8 mouse cellular contexts compared by ENCODE assay signal in genomic region chr1:171247916-171248315, GRCm38 (mm10). TPM values are rescaled to one million over a fixed set of nuclear protein-coding genes. Genes with fewer than 3 reads are reported as not detected.
DNase-seq lines count a peak whose midpoint lies in the region; ATAC-seq and TF ChIP-seq lines count a peak whose summit lies in the region.

No protein-coding gene starts in this region.

- no peak for ATAC-seq in hindbrain, embryonic 11.5 days (ENCODE audit: low FRiP score)
- ATAC-seq in midbrain, embryonic 11.5 days (ENCODE audit: low FRiP score): no peak

- DNase-seq in gastrocnemius, adult 2 months: peak; percentile 32
- DNase-seq in gastrocnemius, postnatal 36 days: no peak
- peak; percentile 21 for DNase-seq in embryonic facial prominence, embryonic 10.5 days (ENCODE audit: low spot score)
- DNase-seq in hindbrain, embryonic 11.5 days (ENCODE audit: low spot score): peak; percentile 22
- no peak for DNase-seq in midbrain, embryonic 11.5 days (ENCODE audit: low spot score, missing footprints)
- DNase-seq in thymus, postnatal 10 days (ENCODE audit: low spot score in 2 of 2): no peak
- DNase-seq in urinary bladder, adult 18-20 months (ENCODE audit: low spot score in 2 of 2): no peak
- DNase-seq in cerebellum, postnatal 10 days: no peak

- H3K27me3 ChIP-seq in embryonic facial prominence, embryonic 10.5 days (replicated peaks; ENCODE audit: low read depth, poor library complexity, severe bottlenecking): no peaks in the 10 kb centered on the region
- H3K27me3 ChIP-seq in hindbrain, embryonic 11.5 days (ENCODE audit: control insufficient read depth, insufficient read depth, low read length): no peaks in the 10 kb centered on the region
- no peaks in the 10 kb centered on the region for H3K27me3 ChIP-seq in midbrain, embryonic 11.5 days (ENCODE audit: control insufficient read depth, insufficient read depth, low read length)

- H3K4me3 ChIP-seq in gastrocnemius, adult 2 months: peak overlapping the region; percentile 89
- H3K4me3 ChIP-seq in embryonic facial prominence, embryonic 10.5 days: peak overlapping the region; percentile 84
- H3K4me3 ChIP-seq in hindbrain, embryonic 11.5 days (ENCODE audit: low read depth, low read length): peak overlapping the region; percentile 26; the same call in 1 of the 2 replicates
- peak overlapping the region; percentile 64 for H3K4me3 ChIP-seq in midbrain, embryonic 11.5 days (ENCODE audit: low read depth, low read length)

- peaks cover 69% of the 10 kb centered on the region for H3K4me1 ChIP-seq in embryonic facial prominence, embryonic 10.5 days
- H3K4me1 ChIP-seq in hindbrain, embryonic 11.5 days (replicated peaks; ENCODE audit: control insufficient read depth, insufficient read depth, low read length): peaks cover 14% of the 10 kb centered on the region
- peaks cover 37% of the 10 kb centered on the region for H3K4me1 ChIP-seq in midbrain, embryonic 11.5 days (ENCODE audit: control insufficient read depth, insufficient read depth, low read length)

- peak overlapping the region; percentile 52 for H3K4me2 ChIP-seq in hindbrain, embryonic 11.5 days (replicated peaks; ENCODE audit: low read depth, low read length)
- peak overlapping the region; percentile 81; the same call in 1 of the 2 replicates for H3K4me2 ChIP-seq in midbrain, embryonic 11.5 days

- intact Hi-C loops in gastrocnemius, adult 2 months (cut with DNase I): loop anchor here (1.0 kb wide), 1 partner anchor 26 kb away; the partner anchor contains the start of gene Tomm40l
- intact Hi-C loops in gastrocnemius, postnatal 36 days (cut with DNase I): loop anchor here (2.0 kb wide), 1 partner anchor 25 kb away; the partner anchor contains the start of gene Tomm40l

- no peak overlapping the region for H3K9ac ChIP-seq in hindbrain, embryonic 11.5 days (ENCODE audit: low read depth, low read length)
- peak overlapping the region; percentile 89 for H3K9ac ChIP-seq in midbrain, embryonic 11.5 days (ENCODE audit: low read length)

- peak overlapping the region; percentile 97 for H3K27ac ChIP-seq in gastrocnemius, adult 2 months
- H3K27ac ChIP-seq in embryonic facial prominence, embryonic 10.5 days (replicated peaks): peak overlapping the region; percentile 92
- peak overlapping the region; percentile 43 for H3K27ac ChIP-seq in hindbrain, embryonic 11.5 days (ENCODE audit: low read depth, low read length)
- peak overlapping the region; percentile 5; the same call in 1 of the 2 replicates for H3K27ac ChIP-seq in midbrain, embryonic 11.5 days (ENCODE audit: low read depth, low read length)

- H3K36me3 ChIP-seq in embryonic facial prominence, embryonic 10.5 days (replicated peaks): peaks cover 29% of the 10 kb centered on the region
- no peaks in the 10 kb centered on the region for H3K36me3 ChIP-seq in hindbrain, embryonic 11.5 days (ENCODE audit: control insufficient read depth, insufficient read depth, low read length)
- H3K36me3 ChIP-seq in midbrain, embryonic 11.5 days (ENCODE audit: control insufficient read depth, insufficient read depth, low read length): no peaks in the 10 kb centered on the region

- WGBS in embryonic facial prominence, embryonic 10.5 days: 21% methylated on average over 4 of the region's 4 CpGs
- WGBS in hindbrain, embryonic 11.5 days: 34% methylated on average over 4 of the region's 4 CpGs
- WGBS in midbrain, embryonic 11.5 days: 22% methylated on average over 4 of the region's 4 CpGs

- no peak for TF ChIP-seq CTCF in gastrocnemius, adult 2 months (IDR thresholded peaks at IDR 0.05)

- no peaks in the 10 kb centered on the region for H3K9me3 ChIP-seq in embryonic facial prominence, embryonic 10.5 days
- H3K9me3 ChIP-seq in hindbrain, embryonic 11.5 days (ENCODE audit: control insufficient read depth, low read length): no peaks in the 10 kb centered on the region
- no peaks in the 10 kb centered on the region for H3K9me3 ChIP-seq in midbrain, embryonic 11.5 days (ENCODE audit: control insufficient read depth, low read length)

RNA-seq across cellular contexts. Expression of gene Adamts4, which starts 2.3 kb away (rescaled TPM):
- total RNA-seq in gastrocnemius, adult 2 months (2021): under 1 TPM; 0.15 to 0.73 TPM
- total RNA-seq in gastrocnemius, postnatal 36 days (2021): under 1 TPM; 0.28 to 0.54 TPM
- polyA plus RNA-seq in embryonic facial prominence, embryonic 10.5 days (2016; fragmentation: Nextera tagmentation; extraction: Ambion mirVana): 11.8 and 12.7 TPM in 2 replicates
- polyA plus RNA-seq in hindbrain, embryonic 11.5 days (2014; fragmentation: Nextera tagmentation; extraction: Ambion mirVana): 4.6 and 5.4 TPM in 2 replicates
- polyA plus RNA-seq in midbrain, embryonic 11.5 days (2014; fragmentation: Nextera tagmentation; extraction: Ambion mirVana): 4.0 and 4.4 TPM in 2 replicates

RNA-seq across cellular contexts. Expression of gene Ndufs2, which starts 3.3 kb away (rescaled TPM):
- 1,000 to 10,000 TPM; 1,014 to 1,063 TPM for total RNA-seq in gastrocnemius, adult 2 months (2021)
- 100 to 1,000 TPM; 874 to 989 TPM for total RNA-seq in gastrocnemius, postnatal 36 days (2021)
- polyA plus RNA-seq in embryonic facial prominence, embryonic 10.5 days (2016; fragmentation: Nextera tagmentation; extraction: Ambion mirVana): 269 and 279 TPM in 2 replicates
- 259 and 263 TPM in 2 replicates for polyA plus RNA-seq in hindbrain, embryonic 11.5 days (2014; fragmentation: Nextera tagmentation; extraction: Ambion mirVana)
- 232 and 274 TPM in 2 replicates for polyA plus RNA-seq in midbrain, embryonic 11.5 days (2014; fragmentation: Nextera tagmentation; extraction: Ambion mirVana)

RNA-seq across cellular contexts. Expression of gene Fcer1g, which starts 13.8 kb away (rescaled TPM):
- total RNA-seq in gastrocnemius, adult 2 months (2021): 1 to 10 TPM; 2.5 to 6.1 TPM
- 1 to 10 TPM; 2.5 to 4.9 TPM for total RNA-seq in gastrocnemius, postnatal 36 days (2021)
- polyA plus RNA-seq in embryonic facial prominence, embryonic 10.5 days (2016; fragmentation: Nextera tagmentation; extraction: Ambion mirVana): 12.4 and 16.5 TPM in 2 replicates
- polyA plus RNA-seq in hindbrain, embryonic 11.5 days (2014; fragmentation: Nextera tagmentation; extraction: Ambion mirVana): 22.1 and 26.1 TPM in 2 replicates
- polyA plus RNA-seq in midbrain, embryonic 11.5 days (2014; fragmentation: Nextera tagmentation; extraction: Ambion mirVana): 25.5 and 27.3 TPM in 2 replicates

RNA-seq across cellular contexts. Expression of gene B4galt3, which starts 22.2 kb away (rescaled TPM):
- total RNA-seq in gastrocnemius, adult 2 months (2021): 10 to 100 TPM; 12.1 to 12.5 TPM
- 10 to 100 TPM in 1 of 2 experiments, 1 to 10 TPM in 1; 9.6 to 10.5 TPM for total RNA-seq in gastrocnemius, postnatal 36 days (2021)
- 68.7 and 70.8 TPM in 2 replicates for polyA plus RNA-seq in embryonic facial prominence, embryonic 10.5 days (2016; fragmentation: Nextera tagmentation; extraction: Ambion mirVana)
- polyA plus RNA-seq in hindbrain, embryonic 11.5 days (2014; fragmentation: Nextera tagmentation; extraction: Ambion mirVana): 59.1 and 66.3 TPM in 2 replicates
- 49.5 and 58.4 TPM in 2 replicates for polyA plus RNA-seq in midbrain, embryonic 11.5 days (2014; fragmentation: Nextera tagmentation; extraction: Ambion mirVana)

RNA-seq across cellular contexts. Expression of gene Apoa2, which starts 23.1 kb away (rescaled TPM):
- under 1 TPM in 1 of 2 experiments, not detected in 1; 0.59 TPM for total RNA-seq in gastrocnemius, adult 2 months (2021)
- 1 to 10 TPM in 1 of 2 experiments, not detected in 1; 1.7 TPM for total RNA-seq in gastrocnemius, postnatal 36 days (2021)
- polyA plus RNA-seq in embryonic facial prominence, embryonic 10.5 days (2016; fragmentation: Nextera tagmentation; extraction: Ambion mirVana): 2.7 and 3.1 TPM in 2 replicates
- 3.1 and 5.0 TPM in 2 replicates for polyA plus RNA-seq in hindbrain, embryonic 11.5 days (2014; fragmentation: Nextera tagmentation; extraction: Ambion mirVana)
- polyA plus RNA-seq in midbrain, embryonic 11.5 days (2014; fragmentation: Nextera tagmentation; extraction: Ambion mirVana): 2.1 and 3.7 TPM in 2 replicates

Comparison
In these comparisons a context has a peak if more than half of its experiments do, and no peak if none do; other contexts are left out.
1. DNase-seq: peak in gastrocnemius, adult 2 months (single experiment), embryonic facial prominence, embryonic 10.5 days (single experiment) and hindbrain, embryonic 11.5 days (single experiment); none in gastrocnemius, postnatal 36 days (0 of 2), midbrain, embryonic 11.5 days (single experiment), thymus, postnatal 10 days (0 of 2), urinary bladder, adult 18-20 months (0 of 2) and cerebellum, postnatal 10 days (0 of 2).
2. H3K27ac ChIP-seq: peak in every context shown above with its lines; median percentile 97 in gastrocnemius, adult 2 months; 92 in embryonic facial prominence, embryonic 10.5 days; 43 in hindbrain, embryonic 11.5 days; 5 in midbrain, embryonic 11.5 days.
3. H3K4me3 ChIP-seq: peak in every context shown above with its lines; median percentile 89 in gastrocnemius, adult 2 months; 84 in embryonic facial prominence, embryonic 10.5 days; 64 in midbrain, embryonic 11.5 days; 26 in hindbrain, embryonic 11.5 days.